Mouse (Mus musculus) cerebellum, adult 2 months (tissue): ENCODE measurements around the gene Tinagl1. TPM values are rescaled to one million over a fixed set of nuclear protein-coding genes. Genes with fewer than 3 reads are reported as not detected.

Source experiments
- DNase-seq, 2 experiments: peaks; one replicate each; pipeline ENCODE4 v3.0.0; 2021
- H3K27ac ChIP-seq: fragments of 200-500 bp; 2 replicates; pipeline ENCODE4 v1.5.1; 2012; ENCODE audit warnings: low read length, control low read depth, inconsistent platforms; ENCODE audit not compliant: insufficient read depth
- H3K27me3 ChIP-seq: fragments of 200-500 bp; 2 replicates; pipeline ENCODE4 v1.6.1; 2012; ENCODE audit warnings: inconsistent platforms, mild to moderate bottlenecking, low read length, moderate library complexity; ENCODE audit not compliant: control insufficient read depth, insufficient read depth
- H3K4me1 ChIP-seq: fragments of 200-500 bp; 2 replicates; pipeline ENCODE4 v1.6.1; 2011; ENCODE audit warnings: low read length; ENCODE audit not compliant: control insufficient read depth, insufficient read depth
- H3K4me3 ChIP-seq: fragments of 200-500 bp; replicated peaks from 2 replicates; pipeline ENCODE3; 2011; ENCODE audit warnings: mild to moderate bottlenecking, low read depth, low read length, control low read depth; ENCODE audit not compliant: insufficient read depth
- CTCF ChIP-seq: fragments of 200-500 bp; IDR thresholded peaks from 2 replicates; pipeline ENCODE4 v1.5.1; 2011; ENCODE audit warnings: low read depth, mild to moderate bottlenecking, control low read depth, low read length, moderate library complexity, borderline replicate concordance; ENCODE audit not compliant: insufficient read depth
- POLR2A ChIP-seq: fragments of 200-500 bp; IDR thresholded peaks from 2 replicates; pipeline ENCODE4 v1.6.1; 2011; ENCODE audit warnings: low read length, control low read depth, borderline replicate concordance; ENCODE audit not compliant: insufficient read depth
- WGBS: fragments of 180-500 bp; shearing (Covaris S2); methylation state at CpG from one replicate; pipeline ENCODE4 v1.1.7; 2018; 5-methylcytosine and 5-hydroxymethylcytosine counted together
- polyA plus RNA-seq: library from polyadenylated mRNA; depleted of rRNA; stranded (reverse); fragments of >200 nt; gene quantifications from 2 replicates; pipeline ENCODE4 v1.2.3, GENCODE M21; 2012

Gene Tinagl1
- polyA plus RNA-seq, 1 experiment: 12.8 TPM

GRCm38 (mm10) chr4:130130641-130131350 is 44.1 kb downstream of the Tinagl1 start:
- peaks cover 8% of the 10 kb centered on the region; the same call in 1 of the 2 replicates for H3K4me1 ChIP-seq
- no peaks in the 10 kb centered on the region for H3K27me3 ChIP-seq
- no peak for TF ChIP-seq POLR2A
- H3K27ac ChIP-seq: no peak overlapping the region
- H3K4me3 ChIP-seq: no peak overlapping the region
- DNase-seq: no peak
- WGBS: 42% methylated on average over 13 of the region's 13 CpGs

DNA sequence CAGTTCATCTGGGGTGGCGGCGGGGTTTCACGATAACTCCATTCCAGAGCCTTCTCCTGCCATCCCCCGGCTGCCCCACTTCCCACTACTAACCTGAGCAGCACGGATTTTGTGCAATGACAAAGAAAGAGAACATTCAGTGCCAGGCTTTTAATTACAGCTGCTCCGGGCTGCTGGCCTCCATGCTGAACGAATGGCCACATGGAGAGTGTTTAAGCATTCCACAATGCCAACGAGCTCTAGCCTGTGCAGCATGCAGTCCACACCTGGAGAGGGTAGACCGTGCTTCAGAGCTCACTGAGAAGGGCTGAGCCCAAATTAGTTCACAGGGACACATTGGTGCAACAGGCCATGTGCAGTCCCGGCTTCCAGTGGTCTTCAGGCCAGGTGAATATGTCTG is 44.8 kb downstream of the Tinagl1 start:
- Histone ChIP-seq H3K4me3 (no peak overlapping the region), H3K27ac (no peak overlapping the region), H3K4me1 (peaks cover 8% of the 10 kb centered on the region; the same call in 1 of the 2 replicates), H3K27me3 (no peaks in the 10 kb centered on the region)
- WGBS: 70% methylated on average over 10 of the region's 10 CpGs
- TF ChIP-seq POLR2A (no peak), CTCF (no peak)
- no peak for DNase-seq

DNA sequence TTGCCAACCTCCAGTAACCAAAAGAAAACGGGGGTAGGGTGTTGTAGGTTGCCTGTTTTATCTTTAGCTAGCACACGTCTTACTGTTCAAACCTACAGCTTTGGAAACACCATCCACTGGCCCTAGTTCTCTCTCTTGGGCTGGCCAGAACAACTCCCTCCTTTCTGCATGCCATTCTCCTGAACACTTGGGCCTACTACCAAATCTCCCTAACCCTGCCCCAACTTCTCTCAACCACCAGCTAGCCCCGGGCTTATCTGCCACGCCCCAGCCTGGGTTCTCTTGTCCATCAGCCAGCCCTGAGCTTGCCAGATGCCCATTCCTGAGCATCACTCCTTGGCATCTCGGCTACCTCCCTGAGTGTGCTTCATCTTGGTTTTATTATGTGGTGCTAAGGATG is 46.0 kb downstream of the Tinagl1 start:
- WGBS: 74% methylated on average over 5 of the region's 5 CpGs
- DNase-seq: no peak
- H3K27me3 ChIP-seq: no peaks in the 10 kb centered on the region
- no peak overlapping the region for H3K4me3 ChIP-seq
- no peak overlapping the region for H3K27ac ChIP-seq
- TF ChIP-seq POLR2A: no peak
- TF ChIP-seq CTCF: no peak
- peaks cover 8% of the 10 kb centered on the region; the same call in 1 of the 2 replicates for H3K4me1 ChIP-seq

DNA sequence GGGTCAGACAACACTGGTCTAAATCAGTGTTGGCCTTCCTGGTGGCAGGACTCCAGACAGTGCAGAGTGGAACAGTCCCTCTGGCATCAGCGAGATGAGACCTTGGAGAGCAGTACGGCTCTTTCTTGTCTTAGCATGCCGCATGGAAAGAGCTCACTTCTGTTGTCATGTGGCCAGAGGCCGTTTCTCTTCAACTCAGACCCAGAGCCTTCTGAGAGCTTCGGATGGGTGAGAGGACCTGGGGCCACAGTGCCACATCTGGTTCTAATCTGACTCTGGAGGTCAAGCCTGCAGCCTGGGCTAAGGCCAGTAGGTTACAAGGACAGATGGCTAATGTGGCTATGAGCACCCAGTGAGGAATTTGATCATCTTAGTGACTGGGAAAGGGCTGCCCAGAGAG is 49.0 kb downstream of the Tinagl1 start:
- DNase-seq: no peak
- Histone ChIP-seq H3K4me3 (no peak overlapping the region), H3K4me1 (peaks cover 8% of the 10 kb centered on the region; the same call in 1 of the 2 replicates), H3K27me3 (no peaks in the 10 kb centered on the region), H3K27ac (no peak overlapping the region)
- TF ChIP-seq CTCF (no peak), POLR2A (no peak)
- 58% methylated on average over 5 of the region's 5 CpGs for WGBS

DNA sequence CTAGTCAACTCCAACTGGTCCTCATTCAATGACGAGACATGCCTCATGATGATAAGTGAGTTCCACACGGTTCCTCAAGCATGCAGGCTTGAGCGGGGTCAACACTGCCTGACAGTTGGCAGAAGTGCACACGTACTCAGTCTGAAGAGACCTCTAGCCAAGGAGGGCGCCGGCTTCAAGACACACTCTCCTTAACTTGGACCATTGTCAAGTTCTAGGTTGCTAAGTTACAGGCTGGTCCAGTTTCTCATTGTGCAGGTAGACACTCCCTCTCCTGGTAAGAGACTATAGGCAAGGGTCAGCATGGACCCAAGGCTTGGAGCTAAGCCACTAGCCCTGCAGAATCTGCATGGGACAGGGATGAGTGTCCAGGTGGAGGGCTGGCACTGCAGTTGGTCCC is 49.8 kb downstream of the Tinagl1 start:
- Histone ChIP-seq H3K4me3 (no peak overlapping the region), H3K27me3 (no peaks in the 10 kb centered on the region), H3K4me1 (peaks cover 8% of the 10 kb centered on the region; the same call in 1 of the 2 replicates), H3K27ac (no peak overlapping the region)
- whole genome bisulfite sequencing: 55% methylated on average over 6 of the region's 6 CpGs
- no peak for DNase-seq
- TF ChIP-seq POLR2A (no peak), CTCF (no peak)

DNA sequence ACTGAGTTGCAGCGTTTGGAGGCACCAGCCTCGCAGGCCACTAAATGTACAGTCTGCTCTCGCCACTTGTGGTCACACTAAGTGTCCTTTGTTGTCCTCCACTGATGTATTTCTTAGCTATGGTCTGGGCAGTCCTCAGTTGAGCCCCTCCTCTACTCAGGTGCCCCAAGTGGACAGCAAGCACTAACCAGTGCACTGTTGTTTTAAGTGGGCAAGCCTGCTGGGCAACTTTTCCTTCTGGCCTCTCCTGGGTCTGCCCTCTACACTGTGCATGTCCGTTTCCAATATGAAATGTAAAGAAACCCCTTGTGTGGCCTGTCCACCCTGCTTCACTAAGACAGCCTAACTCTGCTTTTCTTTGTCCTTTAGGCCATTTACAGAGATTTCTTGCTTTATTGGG is 50.8 kb downstream of the Tinagl1 start:
- Histone ChIP-seq H3K4me1 (peaks cover 8% of the 10 kb centered on the region; the same call in 1 of the 2 replicates), H3K27ac (no peak overlapping the region), H3K4me3 (no peak overlapping the region), H3K27me3 (no peaks in the 10 kb centered on the region)
- TF ChIP-seq POLR2A (no peak), CTCF (no peak)
- 89% methylated on average over 4 of the region's 4 CpGs for WGBS
- DNase-seq: no peak

GRCm38 (mm10) chr4:130123020-130123419 is 51.9 kb downstream of the Tinagl1 start:
- Histone ChIP-seq H3K27ac (no peak overlapping the region), H3K4me3 (no peak overlapping the region), H3K27me3 (no peaks in the 10 kb centered on the region), H3K4me1 (peaks cover 8% of the 10 kb centered on the region; the same call in 1 of the 2 replicates)
- DNase-seq: no peak
- TF ChIP-seq POLR2A (no peak), CTCF (no peak)
- WGBS: 89% methylated on average over 5 of the region's 5 CpGs

GRCm38 (mm10) chr4:130121560-130121959 is 53.4 kb downstream of the Tinagl1 start:
- Histone ChIP-seq H3K4me3 (no peak overlapping the region), H3K4me1 (peaks cover 4% of the 10 kb centered on the region; the same call in 1 of the 2 replicates), H3K27me3 (no peaks in the 10 kb centered on the region), H3K27ac (no peak overlapping the region)
- 73% methylated on average over 8 of the region's 8 CpGs for whole genome bisulfite sequencing
- TF ChIP-seq POLR2A (no peak), CTCF (no peak)
- DNase-seq: no peak
